Mouse (Mus musculus) WW6 (cell line): ENCODE data around the gene Asb3.
A peak's percentile ranks its signal among the peaks of the same experiment; 100 is the strongest.

ENCODE experiments used
- DNase-seq: peaks from one replicate; pipeline ENCODE4 v3.0.0-alpha.2; 2013; ENCODE audit warnings: low read depth, low spot score

The Asb3 gene

GRCm38 (mm10) chr11:30885171-30885871 is at the start of gene Asb3, which contains the start of gene Gpr75:
Asb3 (plus strand) TSS chr11:30885416.
Gpr75 (plus strand) TSS chr11:30885358.
- peak; percentile 65 for DNase-seq

- DNase-seq = no peak
Measured at GRCm38 (mm10) chr11:30838793-30839192, 46.4 kb upstream of the Asb3 start.

- DNase-seq = no peak
Measured at GRCm38 (mm10) chr11:30844355-30844754, 40.9 kb upstream of the Asb3 start.

- DNase-seq = no peak
Measured at GRCm38 (mm10) chr11:30872425-30872824, 12.8 kb upstream of the Asb3 start.

- DNase-seq = no peak
Measured at GRCm38 (mm10) chr11:30888153-30888552, 2.9 kb downstream of the Asb3 start.

GRCm38 (mm10) chr11:30896201-30896600 is 11.0 kb downstream of the Asb3 start:
- DNase-seq = peak; percentile 31

GRCm38 (mm10) chr11:30899312-30899711 is 14.1 kb downstream of the Asb3 start:
- no peak for DNase-seq

GRCm38 (mm10) chr11:30912311-30912710 is 27.1 kb downstream of the Asb3 start:
- no peak for DNase-seq

GRCm38 (mm10) chr11:30920641-30921040 is 35.4 kb downstream of the Asb3 start:
- DNase-seq = no peak

- DNase-seq = no peak
Measured at GRCm38 (mm10) chr11:30923283-30923682, 38.1 kb downstream of the Asb3 start.

GRCm38 (mm10) chr11:30928079-30928478 is 42.9 kb downstream of the Asb3 start:
- no peak for DNase-seq

- DNase-seq = no peak
Measured at GRCm38 (mm10) chr11:30928498-30928897, 43.3 kb downstream of the Asb3 start.

- DNase-seq = no peak
Measured at GRCm38 (mm10) chr11:30943522-30943921, 58.3 kb downstream of the Asb3 start.

- no peak for DNase-seq
Measured at GRCm38 (mm10) chr11:30952829-30953228, 67.6 kb downstream of the Asb3 start.

GRCm38 (mm10) chr11:30953469-30954154 is 68.4 kb downstream of the Asb3 start:
- no peak for DNase-seq

- peak; percentile 84 for DNase-seq
Measured at GRCm38 (mm10) chr11:30954279-30954725, 69.1 kb downstream of the Asb3 start, which contains the start of gene Erlec1. Erlec1 (minus strand) TSS chr11:30954335.

GRCm38 (mm10) chr11:30985237-30985636 is 100.0 kb downstream of the Asb3 start:
- DNase-seq = no peak

GRCm38 (mm10) chr11:30985877-30986624 is 100.8 kb downstream of the Asb3 start, which contains the start of gene Chac2:
Chac2 (minus strand) TSS chr11:30986350.
- DNase-seq = peak; percentile 80

- peak; percentile 22 for DNase-seq
Measured at GRCm38 (mm10) chr11:30986625-30987017, 101.4 kb downstream of the Asb3 start.

GRCm38 (mm10) chr11:30996670-30997069 is 111.5 kb downstream of the Asb3 start:
- DNase-seq = no peak

GRCm38 (mm10) chr11:30998199-30998598 is 113.0 kb downstream of the Asb3 start:
- DNase-seq = no peak

GRCm38 (mm10) chr11:30998704-30999103 is 113.5 kb downstream of the Asb3 start:
- no peak for DNase-seq
